Mouse (Mus musculus) urinary bladder, adult 2 months (tissue): ENCODE results near the gene Clcn6. TPM values are rescaled to one million over a fixed set of nuclear protein-coding genes. Genes with fewer than 3 reads are reported as not detected.
"Not testable (repeated sequence)": the region's sequence is repeated elsewhere in the genome, so short reads cannot be mapped to it uniquely, and the experiment has no call there.

Experiments used
- DNase-seq: peaks from one replicate; pipeline ENCODE4 v3.0.0; 2022; ENCODE audit warnings: low spot score
- polyA plus RNA-seq: library from polyadenylated mRNA; depleted of rRNA; stranded (reverse); fragments of >200 nt; gene quantifications from 2 replicates; pipeline ENCODE4 v1.2.3, GENCODE M21; 2012

Gene Clcn6
- polyA plus RNA-seq, 1 experiment = 8.5 TPM

- no peak for DNase-seq
Measured at GRCm38 (mm10) chr4:148065702-148066400, 27.2 kb upstream of the Clcn6 start.

- DNase-seq = no peak
Measured at GRCm38 (mm10) chr4:148061086-148061480, 22.5 kb upstream of the Clcn6 start.

DNA sequence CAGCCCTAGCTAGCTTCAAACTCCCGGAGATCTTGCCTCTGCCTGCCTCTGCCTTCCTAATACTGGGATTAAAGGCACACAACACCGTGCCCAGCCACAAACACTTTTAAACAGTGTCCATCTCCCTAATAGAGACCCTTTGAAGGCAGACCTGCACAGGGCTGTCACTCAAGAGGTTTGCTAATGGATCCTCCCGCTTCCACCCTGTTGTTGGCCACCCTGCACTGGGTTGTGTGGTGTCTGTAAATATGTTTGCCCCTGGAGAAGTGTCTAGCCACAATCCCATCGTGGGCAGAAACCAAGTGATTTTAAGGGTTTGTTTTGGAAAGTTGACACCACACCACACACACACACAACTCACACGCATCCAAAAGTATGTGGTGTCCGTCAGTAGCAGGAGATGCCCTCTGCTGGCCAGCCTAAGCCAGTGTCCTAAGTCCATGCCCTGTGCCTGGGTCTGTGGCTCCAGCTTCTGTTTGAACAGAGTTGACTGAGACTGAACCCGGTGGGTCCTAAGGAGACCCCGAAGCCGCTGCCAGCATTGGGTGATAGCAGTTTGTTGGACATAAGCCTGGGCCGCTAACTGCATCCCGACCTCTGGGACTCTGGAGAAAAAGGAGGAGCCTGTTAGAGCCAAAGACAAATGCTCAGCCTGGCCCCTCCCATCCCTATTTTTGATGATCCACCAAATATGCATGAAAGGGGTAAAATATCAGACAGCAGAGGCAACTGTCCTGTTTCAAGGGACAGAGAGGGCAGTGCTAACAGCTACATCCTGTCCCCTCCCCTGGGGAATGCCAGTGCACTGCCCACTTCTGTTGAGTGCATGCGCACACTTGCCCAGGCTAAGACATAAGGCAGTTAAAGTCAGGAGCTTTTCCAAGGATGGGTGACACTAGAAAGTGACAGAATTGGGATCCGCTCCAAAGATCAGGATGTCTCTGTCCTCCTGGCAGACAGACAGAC lies 21.8 kb upstream of the Clcn6 start:
- no peak for DNase-seq

GRCm38 (mm10) chr4:148058993-148059392 lies 20.4 kb upstream of the Clcn6 start:
- no peak for DNase-seq

- DNase-seq = no peak
Measured at GRCm38 (mm10) chr4:148058218-148058819, 19.7 kb upstream of the Clcn6 start.

- DNase-seq = no peak
Measured at GRCm38 (mm10) chr4:148057661-148058209, 19.1 kb upstream of the Clcn6 start.

GRCm38 (mm10) chr4:148056801-148057200 lies 18.2 kb upstream of the Clcn6 start:
- DNase-seq = no peak

- DNase-seq = no peak
Measured at GRCm38 (mm10) chr4:148056246-148056645, 17.6 kb upstream of the Clcn6 start.

- DNase-seq = no peak
Measured at GRCm38 (mm10) chr4:148054961-148055695, 16.5 kb upstream of the Clcn6 start.

DNA sequence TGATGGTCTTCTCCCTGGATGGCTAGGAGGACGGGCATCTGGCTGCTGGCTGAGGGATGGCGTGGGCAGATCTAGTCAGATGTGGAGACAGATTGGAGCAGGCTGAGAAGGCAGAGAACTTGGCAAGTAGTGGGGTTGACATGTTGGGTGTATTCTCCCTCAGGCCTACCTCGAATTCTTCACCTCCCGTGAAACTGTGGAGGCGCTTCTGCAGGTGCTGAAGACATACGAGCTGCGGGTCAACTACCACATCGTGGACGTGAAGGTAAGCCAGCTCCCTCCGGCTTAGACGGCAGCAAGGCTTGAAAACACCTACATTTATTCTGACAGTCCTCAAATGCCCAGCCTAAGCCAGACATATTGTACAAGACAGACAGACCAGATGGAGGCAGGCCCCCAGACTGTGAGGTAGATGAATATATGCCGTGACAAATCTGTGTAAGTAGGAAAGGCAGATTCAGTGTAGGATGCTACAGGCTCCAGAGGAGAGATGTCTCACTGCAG lies 14.8 kb upstream of the Clcn6 start:
- DNase-seq = no peak

GRCm38 (mm10) chr4:148052976-148053375 lies 14.4 kb upstream of the Clcn6 start:
- no peak for DNase-seq

GRCm38 (mm10) chr4:148051886-148052285 lies 13.3 kb upstream of the Clcn6 start:
- no peak for DNase-seq

DNA sequence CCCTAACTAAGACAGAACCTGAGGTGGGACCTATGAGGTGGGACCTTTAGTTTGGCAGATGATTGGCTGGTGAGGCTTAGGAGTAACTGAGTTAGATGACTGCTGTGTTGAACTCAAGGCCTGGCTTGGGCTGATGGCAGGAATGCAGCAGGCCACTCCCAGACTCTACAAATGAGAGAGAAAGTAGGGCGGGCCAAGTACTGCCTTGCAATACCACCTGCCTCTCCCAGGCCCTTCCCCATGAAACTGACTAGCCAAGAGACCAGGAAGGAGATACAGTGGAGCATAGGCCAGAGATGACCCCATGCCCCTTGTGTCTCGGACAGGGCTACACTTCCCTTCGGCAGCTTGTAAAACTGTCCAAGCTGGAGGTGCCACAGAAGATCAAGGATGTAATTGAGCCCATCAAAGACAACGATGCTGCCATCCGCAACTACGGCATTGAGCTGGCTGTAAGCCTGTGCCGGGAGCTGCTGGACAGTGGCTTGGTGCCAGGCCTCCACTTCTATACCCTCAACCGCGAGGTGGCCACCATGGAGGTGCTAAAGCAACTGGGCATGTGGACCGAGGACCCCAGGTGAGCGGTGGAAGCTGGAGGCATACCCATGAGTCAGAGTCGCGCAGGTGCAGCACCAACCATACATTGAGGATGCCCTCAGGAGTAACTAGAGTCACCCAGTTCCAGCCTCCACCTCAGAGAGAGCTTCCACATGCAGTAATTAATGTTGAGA lies 12.6 kb upstream of the Clcn6 start:
- no peak for DNase-seq

DNA sequence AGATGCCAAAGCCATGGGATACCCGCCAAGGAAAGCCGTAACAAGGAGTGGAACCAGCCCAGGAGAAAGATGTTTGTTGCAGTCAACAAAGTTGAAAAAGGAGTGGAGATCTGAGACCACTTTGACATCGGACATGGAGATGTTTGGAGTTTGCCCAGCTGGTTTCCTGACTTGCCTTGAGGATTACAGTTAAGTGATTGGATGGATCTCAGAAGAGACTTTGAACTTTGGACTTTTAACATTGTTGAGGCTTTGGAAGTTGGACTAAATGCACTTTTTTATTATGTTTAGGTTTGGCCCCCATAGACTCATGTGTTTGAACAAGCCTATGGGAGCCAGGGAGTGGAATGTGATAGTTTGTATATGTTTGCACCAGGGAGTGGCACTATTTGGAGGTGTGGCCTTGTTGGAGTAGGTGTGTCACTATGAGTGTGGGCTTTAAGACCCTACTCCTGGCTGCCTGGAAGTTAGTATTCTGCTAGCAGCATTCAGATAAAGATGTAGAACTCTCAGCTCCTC lies 11.8 kb upstream of the Clcn6 start:
- DNase-seq = not testable (repeated sequence)

GRCm38 (mm10) chr4:148046450-148047031 lies 7.9 kb upstream of the Clcn6 start:
- no peak for DNase-seq

DNA sequence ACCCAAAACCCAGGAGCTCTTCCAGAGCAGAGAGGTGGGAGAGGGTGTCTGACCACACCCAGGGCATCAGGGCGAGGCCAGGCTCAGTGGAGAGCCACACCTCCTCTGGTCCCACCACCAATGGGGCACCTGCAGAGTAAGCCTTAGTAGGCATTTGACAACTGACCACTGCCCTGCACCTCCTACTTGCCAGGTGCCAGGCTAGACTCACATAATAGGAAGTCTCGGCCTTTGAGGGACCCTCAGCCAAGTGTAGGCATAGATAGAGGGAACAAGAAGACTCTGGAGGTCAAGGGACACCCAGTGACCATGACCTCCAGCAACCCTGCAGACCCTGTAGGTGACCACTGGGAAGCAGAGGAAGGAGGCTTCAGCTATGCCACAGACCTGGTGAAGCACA lies 5.5 kb upstream of the Clcn6 start:
- DNase-seq = no peak

DNA sequence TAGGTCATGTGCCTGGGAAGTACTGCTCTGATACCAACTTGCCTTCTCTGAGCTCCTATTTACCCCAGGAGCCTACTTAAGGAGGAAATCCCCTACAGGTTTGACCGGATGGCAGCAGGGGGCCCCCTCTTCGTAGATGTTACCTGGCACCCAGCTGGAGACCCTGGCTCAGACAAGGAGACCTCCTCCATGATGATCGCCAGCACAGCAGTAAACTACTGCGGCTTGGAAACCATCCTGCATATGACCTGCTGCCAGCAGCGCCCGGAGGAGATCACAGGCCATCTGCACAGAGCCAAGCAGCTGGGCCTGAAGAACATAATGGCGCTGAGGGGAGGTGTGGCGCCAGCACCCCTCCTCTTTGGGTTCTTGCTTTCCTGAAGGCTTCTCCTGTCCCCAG lies 4.7 kb upstream of the Clcn6 start:
- DNase-seq = not testable (repeated sequence)

DNA sequence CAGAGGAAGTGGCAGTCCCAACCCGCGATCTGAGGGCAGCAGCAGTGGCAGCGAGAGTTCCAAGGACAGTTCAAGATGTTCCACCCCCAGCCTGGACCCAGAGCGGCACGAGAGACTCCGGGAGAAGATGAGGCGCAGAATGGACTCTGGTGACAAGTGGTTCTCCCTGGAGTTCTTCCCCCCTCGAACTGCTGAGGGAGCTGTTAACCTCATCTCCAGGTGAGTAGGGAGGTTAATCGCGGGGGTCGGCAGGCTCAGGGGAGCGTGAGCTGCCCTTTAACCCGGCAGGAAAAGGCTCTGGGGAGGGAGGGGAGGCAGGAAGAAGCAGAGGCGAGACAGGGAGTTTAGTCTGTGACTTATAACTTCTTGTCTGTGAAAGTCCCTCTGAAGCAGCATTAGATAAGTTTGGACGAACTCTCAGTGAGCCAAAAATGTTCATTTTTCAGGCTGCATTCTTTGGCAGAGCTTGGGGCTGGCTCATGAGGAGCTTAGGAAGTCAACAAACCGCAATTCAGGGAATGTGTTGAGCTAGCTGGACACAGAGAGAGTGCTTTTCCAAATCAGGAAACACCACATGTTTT lies 3.1 kb upstream of the Clcn6 start:
- DNase-seq = no peak

DNA sequence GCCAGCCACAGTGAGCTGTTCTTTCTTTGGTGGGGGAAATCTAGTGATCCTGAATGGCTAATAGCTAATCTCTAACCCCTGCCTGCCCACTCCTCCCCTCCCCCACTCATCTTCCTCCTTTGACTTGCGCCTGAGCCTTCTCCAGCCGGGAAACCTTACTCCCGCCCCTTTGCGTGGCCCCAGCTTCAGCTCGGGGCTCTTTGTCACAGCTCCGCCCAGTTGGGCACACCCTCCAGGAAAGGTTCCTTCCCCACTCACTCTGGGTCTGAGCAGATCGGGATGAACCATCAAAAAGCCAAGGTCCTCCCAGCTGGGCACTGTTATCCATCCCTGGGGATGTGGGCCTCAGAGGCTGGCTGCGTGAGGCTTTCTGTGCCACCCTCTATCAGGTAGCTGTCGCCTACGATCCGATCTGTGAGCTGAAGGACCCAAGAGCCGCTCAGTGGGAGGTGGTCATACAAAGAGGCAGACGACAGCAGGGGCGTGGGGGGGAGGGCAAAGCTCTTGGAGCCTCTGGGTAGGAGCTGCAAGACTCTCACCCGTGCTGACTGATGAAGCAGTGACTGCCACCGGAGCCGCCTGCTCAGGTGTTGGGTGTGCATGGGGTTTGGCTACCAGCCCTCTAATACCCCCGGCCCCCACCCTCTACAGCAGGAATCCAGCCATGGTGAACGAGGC lies 2.5 kb upstream of the Clcn6 start:
- DNase-seq = peak; percentile 45
